Mouse (Mus musculus): ENCODE data around the gene Hmgcs2.

GRCm38 (mm10) chr3:98245892-98246291 is 34.3 kb upstream of the Hmgcs2 start:
- TF ChIP-seq POLR2A (IDR thresholded peaks at IDR 0.05; ENCODE audit: low read depth, low read length) (no peak), NRF1 (IDR thresholded peaks at IDR 0.05; ENCODE audit: low read depth, low read length) (no peak), ZNF384 (IDR thresholded peaks at IDR 0.05; ENCODE audit: low read depth, low read length) (no peak), CTCF (conservative IDR thresholded peaks at IDR 0.05 in 1 of 2, IDR thresholded peaks at IDR 0.05 in 1 of 2; ENCODE audit: low read depth in 2 of 2, low read length in 2 of 2) (no peak), MXI1 (IDR thresholded peaks at IDR 0.05; ENCODE audit: low read depth, low read length) (no peak)

All from CH12.LX (cell line).